Mouse (Mus musculus) CH12.LX (cell line): ENCODE data around the gene Mcmbp. TPM values are rescaled to one million over a fixed set of nuclear protein-coding genes. Genes with fewer than 3 reads are reported as not detected.

Experiments
- DNase-seq: peaks from one replicate; pipeline ENCODE4 v3.0.0-alpha.2; 2013; ENCODE audit errors: extremely low read depth
- H3K27ac ChIP-seq: 2 replicates; pipeline ENCODE4 v1.5.1; 2012; ENCODE audit warnings: low read depth, mild to moderate bottlenecking, control low read depth, moderate library complexity; ENCODE audit not compliant: insufficient read depth
- H3K27me3 ChIP-seq: replicated peaks from 2 replicates; pipeline ENCODE3; 2012; ENCODE audit warnings: inconsistent platforms
- H3K36me3 ChIP-seq, 2 experiments: replicated peaks in 1 of 2; 2 replicates each; pipeline versions ENCODE3 to v1.6.1; 2012; ENCODE audit warnings: inconsistent platforms in 1 of 2, low read length in 1 of 2, mild to moderate bottlenecking in 1 of 2, mixed read lengths in 1 of 2, moderate library complexity in 1 of 2; ENCODE audit not compliant: control insufficient read depth in 1 of 2, insufficient read depth in 1 of 2
- H3K4me1 ChIP-seq, 2 experiments: 2 replicates each; pipeline ENCODE4 v1.6.1; 2012; ENCODE audit warnings: inconsistent platforms in 1 of 2, moderate library complexity in 1 of 2; ENCODE audit not compliant: insufficient read depth in 2 of 2, control insufficient read depth in 1 of 2
- H3K4me2 ChIP-seq: 2 replicates; pipeline ENCODE4 v1.6.1; 2012; ENCODE audit warnings: low read depth, mild to moderate bottlenecking, control low read depth; ENCODE audit not compliant: poor library complexity, insufficient read depth, severe bottlenecking
- H3K4me3 ChIP-seq, 3 experiments: fragments of 150-350 bp in 1 of 3; sonication (generic) in 1 of 3; replicated peaks in 1 of 3; 2 replicates each; pipeline versions ENCODE3 to v1.5.1; 2011 to 2012; ENCODE audit warnings: low read depth in 2 of 3, low read length in 2 of 3, mild to moderate bottlenecking in 2 of 3, moderate library complexity in 2 of 3, control low read depth in 1 of 3, improper control_type of control experiment in 1 of 3, inconsistent platforms in 1 of 3, mixed read lengths in 1 of 3; ENCODE audit not compliant: poor library complexity in 1 of 3
- H3K79me2 ChIP-seq: replicated peaks from 2 replicates; pipeline ENCODE4 v1.6.1; 2012; ENCODE audit warnings: mild to moderate bottlenecking, moderate library complexity; ENCODE audit not compliant: control insufficient read depth, poor library complexity, insufficient read depth, severe bottlenecking; ENCODE audit errors: extremely low read depth
- H3K9ac ChIP-seq: 2 replicates; pipeline ENCODE4 v1.6.1; 2012; ENCODE audit warnings: low read depth, mild to moderate bottlenecking, control low read depth, moderate library complexity; ENCODE audit not compliant: insufficient read depth
- H3K9me3 ChIP-seq: replicated peaks from 2 replicates; pipeline ENCODE3; 2012; ENCODE audit warnings: low read length, inconsistent platforms, mixed read lengths
- CHD2 ChIP-seq: IDR thresholded peaks from 2 replicates; pipeline ENCODE4 v1.6.1; 2011; ENCODE audit warnings: low read length, improper control_type of control experiment
- CTCF ChIP-seq, 2 experiments: IDR thresholded peaks in 1 of 2; conservative IDR thresholded peaks in 1 of 2; 2 replicates each; pipeline ENCODE4 v1.5.1; 2011 to 2012; ENCODE audit warnings: low read depth in 2 of 2, low read length in 2 of 2, improper control_type of control experiment in 1 of 2, inconsistent platforms in 1 of 2, mild to moderate bottlenecking in 1 of 2, moderate library complexity in 1 of 2
- E2F4 ChIP-seq: IDR thresholded peaks from 2 replicates; pipeline ENCODE4 v1.6.1; 2011; ENCODE audit warnings: low read depth, low read length, improper control_type of control experiment; ENCODE audit not compliant: insufficient replicate concordance
- ELF1 ChIP-seq: IDR thresholded peaks from 2 replicates; pipeline ENCODE4 v1.6.1; 2014; ENCODE audit warnings: low read depth, mild to moderate bottlenecking, inconsistent platforms, low read length, improper control_type of control experiment
- EP300 ChIP-seq: IDR thresholded peaks from 2 replicates; pipeline ENCODE4 v1.6.1; 2011; ENCODE audit warnings: low read length, improper control_type of control experiment
- ETS1 ChIP-seq: conservative IDR thresholded peaks from 2 replicates; pipeline ENCODE4 v1.6.1; 2012; ENCODE audit warnings: low read depth, mild to moderate bottlenecking, inconsistent platforms, low read length, improper control_type of control experiment, moderate library complexity
- GABPA ChIP-seq: IDR thresholded peaks from 2 replicates; pipeline ENCODE4 v1.6.1; 2012; ENCODE audit warnings: low read depth, low read length, improper control_type of control experiment, inconsistent platforms; ENCODE audit not compliant: insufficient replicate concordance
- HCFC1 ChIP-seq: IDR thresholded peaks from 2 replicates; pipeline ENCODE4 v1.6.1; 2012; ENCODE audit warnings: low read depth, mild to moderate bottlenecking, inconsistent platforms, low read length, improper control_type of control experiment
- IRF4 ChIP-seq: IDR thresholded peaks from 2 replicates; pipeline ENCODE4 v1.6.1; 2014; ENCODE audit warnings: low read depth, mild to moderate bottlenecking, inconsistent platforms, low read length, improper control_type of control experiment
- JUN ChIP-seq: IDR thresholded peaks from 2 replicates; pipeline ENCODE4 v1.6.1; 2011; ENCODE audit warnings: low read depth, mild to moderate bottlenecking, low read length, improper control_type of control experiment, moderate library complexity; ENCODE audit not compliant: insufficient read depth
- JUND ChIP-seq: conservative IDR thresholded peaks from 2 replicates; pipeline ENCODE4 v1.6.1; 2011; ENCODE audit warnings: low read depth, low read length, improper control_type of control experiment
- KAT2A ChIP-seq: IDR thresholded peaks from 2 replicates; pipeline ENCODE4 v1.6.1; 2012; ENCODE audit warnings: low read length, improper control_type of control experiment, inconsistent platforms; ENCODE audit not compliant: insufficient replicate concordance
- MAFK ChIP-seq: IDR thresholded peaks from 2 replicates; pipeline ENCODE4 v1.6.1; 2011; ENCODE audit warnings: low read length, improper control_type of control experiment; ENCODE audit not compliant: insufficient replicate concordance
- MAX ChIP-seq: IDR thresholded peaks from 2 replicates; pipeline ENCODE4 v1.6.1; 2011; ENCODE audit warnings: low read length, improper control_type of control experiment
- MAZ ChIP-seq: IDR thresholded peaks from 2 replicates; pipeline ENCODE4 v1.6.1; 2012; ENCODE audit warnings: low read depth, mild to moderate bottlenecking, inconsistent platforms, low read length, improper control_type of control experiment, moderate library complexity
- MEF2A ChIP-seq: IDR thresholded peaks from 2 replicates; pipeline ENCODE4 v1.6.1; 2014; ENCODE audit warnings: low read depth, mild to moderate bottlenecking, inconsistent platforms, low read length, improper control_type of control experiment, borderline replicate concordance
- MXI1 ChIP-seq: IDR thresholded peaks from 2 replicates; pipeline ENCODE4 v1.6.1; 2011; ENCODE audit warnings: mild to moderate bottlenecking, low read depth, low read length, improper control_type of control experiment
- MYC ChIP-seq: IDR thresholded peaks from 2 replicates; pipeline ENCODE4 v1.6.1; 2011; ENCODE audit warnings: low read depth, mild to moderate bottlenecking, improper control_type of control experiment, low read length
- NELFE ChIP-seq: IDR thresholded peaks from 2 replicates; pipeline ENCODE4 v1.6.1; 2011; ENCODE audit warnings: low read depth, low read length, improper control_type of control experiment
- NRF1 ChIP-seq: IDR thresholded peaks from 2 replicates; pipeline ENCODE4 v1.6.1; 2014; ENCODE audit warnings: low read depth, mild to moderate bottlenecking, inconsistent platforms, low read length, improper control_type of control experiment, moderate library complexity
- PAX5 ChIP-seq: IDR thresholded peaks from 2 replicates; pipeline ENCODE4 v1.6.1; 2012; ENCODE audit warnings: low read length, inconsistent platforms, mixed read lengths
- POLR2A ChIP-seq: IDR thresholded peaks from 2 replicates; pipeline ENCODE4 v1.6.1; 2011; ENCODE audit warnings: low read depth, mild to moderate bottlenecking, improper control_type of control experiment, low read length
- POLR2AphosphoS2 ChIP-seq: IDR thresholded peaks from 2 replicates; pipeline ENCODE4 v1.6.1; 2011; ENCODE audit warnings: low read depth, low read length, improper control_type of control experiment
- RAD21 ChIP-seq: IDR thresholded peaks from 2 replicates; pipeline ENCODE4 v1.6.1; 2011; ENCODE audit warnings: low read depth, mild to moderate bottlenecking, low read length, improper control_type of control experiment, moderate library complexity
- RCOR1 ChIP-seq: conservative IDR thresholded peaks from 2 replicates; pipeline ENCODE4 v1.6.1; 2012; ENCODE audit warnings: low read depth, mild to moderate bottlenecking, inconsistent platforms, low read length, improper control_type of control experiment
- SIN3A ChIP-seq: IDR thresholded peaks from 2 replicates; pipeline ENCODE4 v1.6.1; 2012; ENCODE audit warnings: low read length, improper control_type of control experiment, inconsistent platforms
- SMC3 ChIP-seq: IDR thresholded peaks from 2 replicates; pipeline ENCODE4 v1.6.1; 2011; ENCODE audit warnings: low read depth, low read length, improper control_type of control experiment
- TBP ChIP-seq: conservative IDR thresholded peaks from 2 replicates; pipeline ENCODE4 v1.6.1; 2011; ENCODE audit warnings: low read depth, low read length, improper control_type of control experiment
- TCF12 ChIP-seq: IDR thresholded peaks from 2 replicates; pipeline ENCODE4 v1.6.1; 2014; ENCODE audit warnings: low read depth, mild to moderate bottlenecking, inconsistent platforms, low read length, improper control_type of control experiment
- USF1 ChIP-seq: IDR thresholded peaks from 2 replicates; pipeline ENCODE4 v1.6.1; 2014; ENCODE audit warnings: low read depth, mild to moderate bottlenecking, inconsistent platforms, low read length, improper control_type of control experiment
- ZC3H11A ChIP-seq: IDR thresholded peaks from 2 replicates; pipeline ENCODE4 v1.6.1; 2012; ENCODE audit warnings: low read depth, mild to moderate bottlenecking, inconsistent platforms, low read length, improper control_type of control experiment
- ZKSCAN1 ChIP-seq: IDR thresholded peaks from 2 replicates; pipeline ENCODE4 v1.6.1; 2012; ENCODE audit warnings: low read depth, inconsistent platforms, low read length, improper control_type of control experiment, borderline replicate concordance
- ZMIZ1 ChIP-seq: IDR thresholded peaks from 2 replicates; pipeline ENCODE4 v1.6.1; 2012; ENCODE audit warnings: low read depth, mild to moderate bottlenecking, inconsistent platforms, low read length, improper control_type of control experiment
- ZNF384 ChIP-seq: IDR thresholded peaks from 2 replicates; pipeline ENCODE4 v1.6.1; 2012; ENCODE audit warnings: low read depth, low read length, improper control_type of control experiment, inconsistent platforms
- dilution Hi-C: fragments of 300-500 bp; cut with MboI; formaldehyde crosslinking; loops from 2 replicates; pipeline ENCODE4 v1.14.3; 2020; ENCODE audit warnings: low sequenced_read_pairs; ENCODE audit not compliant: extremely low pct_unique_long_range_greater_than_20kb, extremely low pct_ligation_motif_present
- in situ Hi-C: fragments of 300-500 bp; cut with MboI; formaldehyde crosslinking; loops from 3 replicates; pipeline ENCODE4 v1.14.3; 2019; ENCODE audit warnings: low sequenced_read_pairs, low pct_ligation_motif_present, low pct_unique_long_range_greater_than_20kb, mixed read lengths
- polyA plus RNA-seq: library from polyadenylated mRNA; unstranded; fragments of >175 nt; gene quantifications from 2 replicates; pipeline ENCODE4 v1.2.1, GENCODE M21; 2012; ENCODE audit warnings: low read depth; ENCODE audit not compliant: insufficient read length
- total RNA-seq, 2 experiments: library from RNA; depleted of rRNA; stranded (reverse); fragments of 300-350 nt in 1 of 2; fragments of >200 nt in 1 of 2; gene quantifications; 2 replicates each; pipeline ENCODE4 v1.2.3; 2012 to 2014

The Mcmbp gene
- total RNA-seq (2012; rRNA removed) (45.2 and 53.3 TPM in 2 replicates), total RNA-seq (2014; rRNA removed) (59.7 and 69.4 TPM in 2 replicates), polyA plus RNA-seq (75.7 and 85.9 TPM in 2 replicates)

DNA sequence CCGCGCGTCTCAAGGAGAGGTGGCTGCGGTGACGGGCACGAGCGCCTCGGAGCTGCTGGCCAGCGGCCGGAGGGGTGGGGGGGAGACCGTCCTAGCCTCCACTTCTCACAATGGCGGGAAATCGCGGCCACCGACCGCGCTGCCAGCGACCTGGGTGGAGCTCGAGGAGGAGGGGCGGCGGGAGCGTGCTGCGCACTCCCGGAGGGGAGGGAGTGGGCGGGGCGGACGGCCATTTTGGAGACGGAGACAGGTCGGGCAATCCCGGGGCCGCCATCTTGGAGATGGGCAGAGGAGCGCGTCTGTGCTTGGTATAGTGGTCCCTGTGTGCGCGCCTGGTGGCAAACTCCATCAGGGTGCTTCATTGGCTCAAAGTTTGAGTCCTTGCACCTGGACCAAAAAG, at the start of gene Mcmbp:
Gene Mcmbp (minus strand): TSS at position 162 of the 400 bp plus-strand sequence.
- Histone ChIP-seq H3K27me3 (no peaks in the 10 kb centered on the region), H3K9me3 (peaks cover 3% of the 10 kb centered on the region), H3K4me1 (peaks cover 4 to 30% of the 10 kb centered on the region in 2 experiments), H3K79me2 (peaks cover 53% of the 10 kb centered on the region), H3K27ac (peak within 1 kb of the TSS; percentile 25), H3K4me3 (peak within 1 kb of the TSS; percentile 86 to 99 (median 91)), H3K9ac (peak within 1 kb of the TSS; percentile 90), H3K36me3 (peaks cover 3 to 15% of the 10 kb centered on the region in 2 experiments), H3K4me2 (peak within 1 kb of the TSS; percentile 97)
- no peak for TF ChIP-seq MAFK
- TF ChIP-seq RCOR1, result peak; percentile 94
- 0 out of 2 replicates have a peak, but pooled peaks have one; percentile 22 for TF ChIP-seq E2F4
- TF ChIP-seq RAD21, result no peak
- peak; percentile 70 for TF ChIP-seq TCF12
- TF ChIP-seq MYC, result no peak
- peak; percentile 84 for TF ChIP-seq POLR2A
- TF ChIP-seq JUN, result no peak
- TF ChIP-seq JUND, result no peak
- TF ChIP-seq SIN3A, result 0 out of 2 replicates have a peak, but pooled peaks have one; percentile 39
- TF ChIP-seq ELF1, result peak; percentile 66; the same call in 1 of the 2 replicates
- no peak for TF ChIP-seq EP300
- TF ChIP-seq MAZ, result peak; percentile 61
- TF ChIP-seq GABPA, result no peak; the same call in 1 of the 2 replicates
- 0 out of 2 replicates have a peak, but pooled peaks have one; percentile 16 for TF ChIP-seq TBP
- TF ChIP-seq HCFC1, result peak; percentile 90
- peak; percentile 39; the same call in 1 of the 2 replicates for TF ChIP-seq POLR2AphosphoS2
- TF ChIP-seq ZNF384, result no peak
- 0 out of 2 replicates have a peak, but pooled peaks have one; percentile 55 for TF ChIP-seq KAT2A
- TF ChIP-seq ZKSCAN1, result no peak
- no peak for TF ChIP-seq PAX5
- TF ChIP-seq MAX, result peak; percentile 36; the same call in 1 of the 2 replicates
- peak; percentile 88 for TF ChIP-seq NRF1
- peak; percentile 79; the same call in 1 of the 2 replicates for TF ChIP-seq MXI1
- no peak for TF ChIP-seq SMC3
- TF ChIP-seq NELFE, result peak; percentile 73
- TF ChIP-seq IRF4, result no peak
- no peak for TF ChIP-seq CTCF (conservative IDR thresholded peaks at IDR 0.05 in 1 of 2, IDR thresholded peaks at IDR 0.05 in 1 of 2; ENCODE audit: low read depth in 2 of 2, low read length in 2 of 2)
- TF ChIP-seq ZC3H11A, result peak; percentile 42
- peak; percentile 86; the same call in 1 of the 2 replicates for TF ChIP-seq CHD2
- TF ChIP-seq ETS1, result no peak
- TF ChIP-seq USF1, result peak; percentile 54; the same call in 1 of the 2 replicates
- peak; percentile 45; the same call in 1 of the 2 replicates for TF ChIP-seq ZMIZ1
- TF ChIP-seq MEF2A, result no peak
- DNase-seq, result peak; percentile 95
- dilution Hi-C loops (no loop called here), in situ Hi-C loops (no loop called here)
